Mouse (Mus musculus): ENCODE results near the gene Cdkl2. TPM values are rescaled to one million over a fixed set of nuclear protein-coding genes. Genes with fewer than 3 reads are reported as not detected.

The Cdkl2 gene
- total and polyA plus RNA-seq, 3 experiments, result 0.51 to 1.0 (median 0.54) TPM

- H3K79me2 ChIP-seq (replicated peaks; ENCODE audit: control insufficient read depth, extremely low read depth, insufficient read depth, poor library complexity, severe bottlenecking), result no peaks in the 10 kb centered on the region
- H3K4me1 ChIP-seq (ENCODE audit: control insufficient read depth in 1 of 2, insufficient read depth in 2 of 2), result peaks cover 7 to 11% of the 10 kb centered on the region in 2 experiments
- no peak overlapping the region for H3K9ac ChIP-seq (ENCODE audit: insufficient read depth, low read depth)
- H3K27me3 ChIP-seq (replicated peaks), result no peaks in the 10 kb centered on the region
- in situ Hi-C loops (cut with MboI; ENCODE audit: low pct_ligation_motif_present, low pct_unique_long_range_greater_than_20kb, low sequenced_read_pairs), result no loop called here
- dilution Hi-C loops (cut with MboI; ENCODE audit: extremely low pct_ligation_motif_present, extremely low pct_unique_long_range_greater_than_20kb, low sequenced_read_pairs), result no loop called here
- H3K4me2 ChIP-seq (ENCODE audit: insufficient read depth, low read depth, poor library complexity, severe bottlenecking), result no peak overlapping the region
- TF ChIP-seq ELF1 (IDR thresholded peaks at IDR 0.05; ENCODE audit: low read depth, low read length) (peak; percentile 26; the same call in 1 of the 2 replicates), TBP (conservative IDR thresholded peaks at IDR 0.05; ENCODE audit: low read depth, low read length) (no peak)
- no peaks in the 10 kb centered on the region for H3K9me3 ChIP-seq (replicated peaks; ENCODE audit: low read length)
- no peak overlapping the region for H3K27ac ChIP-seq (ENCODE audit: insufficient read depth, low read depth)
- no peak overlapping the region for H3K4me3 ChIP-seq (replicated peaks in 1 of 3; ENCODE audit: low read depth in 2 of 3, low read length in 2 of 3, poor library complexity in 1 of 3)
- H3K36me3 ChIP-seq (replicated peaks in 1 of 2; ENCODE audit: control insufficient read depth in 1 of 2, insufficient read depth in 1 of 2, low read length in 1 of 2), result no peaks in the 10 kb centered on the region
- no peak for DNase-seq (ENCODE audit: extremely low read depth)
Observed at GRCm38 (mm10) chr5:91977397-91977770, 66.3 kb downstream of the Cdkl2 start.

- TF ChIP-seq NELFE (IDR thresholded peaks at IDR 0.05; ENCODE audit: low read depth, low read length) (no peak), JUND (conservative IDR thresholded peaks at IDR 0.05; ENCODE audit: low read depth, low read length) (no peak), HCFC1 (IDR thresholded peaks at IDR 0.05; ENCODE audit: low read depth, low read length) (no peak), EP300 (IDR thresholded peaks at IDR 0.05; ENCODE audit: low read length) (no peak), TBP (conservative IDR thresholded peaks at IDR 0.05; ENCODE audit: low read depth, low read length) (no peak), CHD1 (IDR thresholded peaks at IDR 0.05; ENCODE audit: low read depth, low read length) (no peak), RCOR1 (conservative IDR thresholded peaks at IDR 0.05; ENCODE audit: low read depth, low read length) (no peak), RAD21 (IDR thresholded peaks at IDR 0.05; ENCODE audit: low read depth, low read length) (no peak), ELF1 (IDR thresholded peaks at IDR 0.05; ENCODE audit: low read depth, low read length) (no peak), ZC3H11A (IDR thresholded peaks at IDR 0.05; ENCODE audit: low read depth, low read length) (no peak), ZKSCAN1 (IDR thresholded peaks at IDR 0.05; ENCODE audit: borderline replicate concordance, low read depth, low read length) (no peak), MAZ (IDR thresholded peaks at IDR 0.05; ENCODE audit: low read depth, low read length) (no peak), CHD2 (IDR thresholded peaks at IDR 0.05; ENCODE audit: low read length) (no peak), USF1 (IDR thresholded peaks at IDR 0.05; ENCODE audit: low read depth, low read length) (no peak)
- H3K4me1 ChIP-seq (ENCODE audit: control insufficient read depth in 1 of 2, insufficient read depth in 2 of 2), result peaks cover 13 to 15% of the 10 kb centered on the region in 2 experiments
- in situ Hi-C loops (cut with MboI; ENCODE audit: low pct_ligation_motif_present, low pct_unique_long_range_greater_than_20kb, low sequenced_read_pairs), result no loop called here
- no peaks in the 10 kb centered on the region for H3K9me3 ChIP-seq (replicated peaks; ENCODE audit: low read length)
- no peak overlapping the region for H3K9ac ChIP-seq (ENCODE audit: insufficient read depth, low read depth)
- no peaks in the 10 kb centered on the region for H3K36me3 ChIP-seq (replicated peaks in 1 of 2; ENCODE audit: control insufficient read depth in 1 of 2, insufficient read depth in 1 of 2, low read length in 1 of 2)
- H3K27me3 ChIP-seq (replicated peaks), result no peaks in the 10 kb centered on the region
- DNase-seq (ENCODE audit: extremely low read depth), result no peak
- H3K4me3 ChIP-seq (replicated peaks in 1 of 3; ENCODE audit: low read depth in 2 of 3, low read length in 2 of 3, poor library complexity in 1 of 3), result no peak overlapping the region
- no peak overlapping the region for H3K27ac ChIP-seq (ENCODE audit: insufficient read depth, low read depth)
- dilution Hi-C loops (cut with MboI; ENCODE audit: extremely low pct_ligation_motif_present, extremely low pct_unique_long_range_greater_than_20kb, low sequenced_read_pairs), result no loop called here
- H3K4me2 ChIP-seq (ENCODE audit: insufficient read depth, low read depth, poor library complexity, severe bottlenecking), result no peak overlapping the region
- no peaks in the 10 kb centered on the region for H3K79me2 ChIP-seq (replicated peaks; ENCODE audit: control insufficient read depth, extremely low read depth, insufficient read depth, poor library complexity, severe bottlenecking)
Observed at GRCm38 (mm10) chr5:91976566-91977396, 66.9 kb downstream of the Cdkl2 start.
